In the genomic region with DNA sequence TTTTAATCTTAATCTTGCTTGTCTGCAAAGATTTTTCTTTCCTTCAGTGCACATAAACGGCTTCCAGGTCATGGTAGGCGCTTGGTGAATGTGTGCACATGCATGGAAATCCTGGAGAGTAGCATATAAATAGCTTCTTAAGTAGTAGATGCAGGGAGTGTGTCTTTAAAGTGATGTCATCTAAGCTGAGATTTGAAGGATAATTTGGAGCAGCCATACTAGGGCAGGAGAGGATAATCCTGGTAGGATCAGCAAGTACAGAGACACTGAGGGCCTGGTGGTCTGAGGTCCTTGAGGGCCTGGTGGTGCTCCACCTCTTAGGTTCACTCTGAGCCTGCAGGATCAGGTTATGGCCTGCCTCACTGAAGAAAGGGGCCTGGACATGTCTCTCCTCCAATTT, we compare ENCODE assay signal across 30 mouse cellular contexts. TPM values are rescaled to one million over a fixed set of nuclear protein-coding genes. Genes with fewer than 3 reads are reported as not detected.
"Had no signal": no experiment of that assay in that cellular context is flagged by ENCODE, and none has a peak within 500 bp of the region (broad histone marks: within the 10 kb centered on the region; RNA-seq: fewer than 3 reads in every experiment).

No protein-coding gene starts in this region.

- H3K4me3 ChIP-seq: embryonic facial prominence, embryonic 10.5 days; embryonic facial prominence, embryonic 12.5 days; embryonic facial prominence, embryonic 13.5 days; embryonic facial prominence, embryonic 15.5 days; erythroblast, embryonic 14.5 days; forebrain, embryonic 10.5 days; forebrain, embryonic 12.5 days; forebrain, embryonic 13.5 days; forebrain, embryonic 15.5 days; gastrocnemius, adult 2 months had no signal

- H3K27me3 ChIP-seq: embryonic facial prominence, embryonic 12.5 days; embryonic facial prominence, embryonic 13.5 days; embryonic facial prominence, embryonic 15.5 days; forebrain, embryonic 12.5 days; forebrain, embryonic 13.5 days; forebrain, embryonic 15.5 days had no signal

- ATAC-seq: forebrain, embryonic 13.5 days; forebrain, embryonic 14.5 days; forebrain, embryonic 15.5 days; forebrain, embryonic 16.5 days; forebrain, postnatal 0 days had no signal

- H3K4me2 ChIP-seq: embryonic facial prominence, embryonic 12.5 days; embryonic facial prominence, embryonic 13.5 days; embryonic facial prominence, embryonic 15.5 days; forebrain, embryonic 12.5 days; forebrain, embryonic 13.5 days; forebrain, embryonic 15.5 days had no signal

- H3K9ac ChIP-seq: embryonic facial prominence, embryonic 12.5 days; embryonic facial prominence, embryonic 13.5 days; embryonic facial prominence, embryonic 15.5 days; forebrain, embryonic 12.5 days; forebrain, embryonic 13.5 days; forebrain, embryonic 15.5 days; forebrain, postnatal 0 days had no signal

- DNase-seq: cerebellum, adult 2 months; cerebellum, adult 8-10 months; cerebellum, adult 9-10 months; cerebellum, adult 9-11 months; cerebellum, postnatal 10 days; cerebellum, postnatal 14 days; cerebellum, postnatal 25 days; cerebellum, postnatal 36 days; embryo, embryonic 11 days; forebrain, postnatal 0 days; gastrocnemius, adult 2 months; gastrocnemius, postnatal 10 days; gastrocnemius, postnatal 14 days; gastrocnemius, postnatal 25 days; gastrocnemius, postnatal 36 days; heart, adult 11 months; heart, adult 18-20 months had no signal

- H3K36me3 ChIP-seq: embryonic facial prominence, embryonic 15.5 days; forebrain, embryonic 15.5 days had no signal

- H3K9me3 ChIP-seq: embryonic facial prominence, embryonic 10.5 days; embryonic facial prominence, embryonic 12.5 days; embryonic facial prominence, embryonic 13.5 days; embryonic facial prominence, embryonic 15.5 days; forebrain, embryonic 10.5 days; forebrain, embryonic 12.5 days; forebrain, embryonic 13.5 days; forebrain, embryonic 15.5 days had no signal

- H3K27ac ChIP-seq: embryonic facial prominence, embryonic 10.5 days; embryonic facial prominence, embryonic 12.5 days; embryonic facial prominence, embryonic 13.5 days; embryonic facial prominence, embryonic 15.5 days; forebrain, embryonic 10.5 days; forebrain, embryonic 12.5 days; forebrain, embryonic 13.5 days; forebrain, embryonic 15.5 days; gastrocnemius, adult 2 months had no signal

RNA-seq across cellular contexts. Expression of a gene that starts 44.6 kb away (rescaled TPM):
- total RNA-seq: gastrocnemius, adult 18-20 months; gastrocnemius, adult 2 months; gastrocnemius, adult 8-10 months; gastrocnemius, postnatal 25 days; heart, adult 18-20 months had no signal
